Mouse (Mus musculus): ENCODE data around the gene Cd207.

DNA sequence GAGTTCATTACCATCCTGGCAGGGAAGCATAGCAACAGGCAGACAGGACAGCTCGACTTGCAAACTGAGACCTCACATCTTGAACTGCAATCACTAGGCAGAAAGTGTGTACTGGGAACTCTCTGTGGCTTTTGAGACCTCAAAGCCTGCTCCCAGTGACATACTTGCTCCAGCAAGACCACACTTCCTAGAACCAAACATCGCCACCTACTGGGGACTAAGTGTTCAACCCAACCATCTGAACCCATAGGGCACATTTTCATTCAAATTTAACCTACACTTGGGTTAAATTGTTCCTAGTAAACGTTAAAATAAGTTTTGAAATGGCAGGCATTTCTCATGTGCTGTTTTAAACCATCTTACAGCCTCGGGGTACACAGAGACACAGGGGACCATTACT is 49.5 kb upstream of the Cd207 start:
- TF ChIP-seq CTCF (IDR thresholded peaks at IDR 0.05; ENCODE audit: low read depth) (peak; percentile 42), EP300 (IDR thresholded peaks at IDR 0.05; ENCODE audit: low read depth) (no peak)

All from liver, postnatal 0 days (tissue).